Mouse (Mus musculus): ENCODE data around the gene Gimap4.

DNA sequence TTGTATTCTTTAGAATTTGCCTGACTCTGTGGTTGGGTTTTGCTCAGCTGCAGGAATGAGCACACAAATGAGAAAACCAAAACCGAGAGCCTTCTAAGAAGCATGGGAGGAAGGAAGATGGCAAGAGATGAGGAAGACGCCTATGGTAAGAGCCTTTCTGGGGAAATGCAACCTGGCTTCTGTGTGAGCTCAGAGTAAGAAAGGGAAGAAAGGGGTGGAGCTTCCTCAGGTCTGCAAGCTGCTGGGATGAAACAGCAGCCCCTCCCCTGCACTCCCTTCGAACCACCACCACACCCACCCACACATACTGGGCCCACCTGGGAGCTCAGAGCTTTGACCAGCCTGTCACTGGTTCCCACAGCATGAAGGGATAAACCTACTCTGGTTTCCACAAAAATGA lies 56.9 kb downstream of the Gimap4 start:
- TF ChIP-seq CTCF (IDR thresholded peaks at IDR 0.05; ENCODE audit: borderline replicate concordance, control insufficient read depth, extremely low read depth, insufficient read depth, low read length, poor library complexity), result no peak
- TF ChIP-seq POLR2A (IDR thresholded peaks at IDR 0.05; ENCODE audit: control insufficient read depth, extremely low read depth, insufficient read depth, low read length, poor library complexity), result no peak

All from thymus, adult 2 months (tissue).